Mouse (Mus musculus): ENCODE results near the gene Lrrc46. TPM values are rescaled to one million over a fixed set of nuclear protein-coding genes. Genes with fewer than 3 reads are reported as not detected.

The Lrrc46 gene
- polyA plus RNA-seq, 1 experiment from 2014 or later, result 1.1 TPM

GRCm38 (mm10) chr11:97036141-97036540 is 5.1 kb downstream of the Lrrc46 start:
- Histone ChIP-seq H3K27me3 (ENCODE audit: control insufficient read depth, insufficient read depth, low read length) (no peaks in the 10 kb centered on the region), H3K4me2 (ENCODE audit: low read depth, low read length) (no peak overlapping the region), H3K4me3 (ENCODE audit: low read length) (no peak overlapping the region), H3K9me3 (replicated peaks; ENCODE audit: control insufficient read depth, low read length) (no peaks in the 10 kb centered on the region), H3K4me1 (ENCODE audit: control insufficient read depth, insufficient read depth, low read length) (peaks cover 2% of the 10 kb centered on the region; the same call in 1 of the 2 replicates), H3K36me3 (ENCODE audit: control insufficient read depth, insufficient read depth) (no peaks in the 10 kb centered on the region), H3K27ac (ENCODE audit: low read length) (no peak overlapping the region), H3K9ac (ENCODE audit: low read length) (no peak overlapping the region)
- no peak for ATAC-seq (replicated peaks; ENCODE audit: extremely low read depth, insufficient read depth, low FRiP score)
- 74% methylated on average over 5 of the region's 5 CpGs for WGBS

GRCm38 (mm10) chr11:97033781-97034180 is 7.4 kb downstream of the Lrrc46 start:
- Histone ChIP-seq H3K36me3 (ENCODE audit: control insufficient read depth, insufficient read depth) (no peaks in the 10 kb centered on the region), H3K4me3 (ENCODE audit: low read length) (no peak overlapping the region), H3K27me3 (ENCODE audit: control insufficient read depth, insufficient read depth, low read length) (no peaks in the 10 kb centered on the region), H3K9me3 (replicated peaks; ENCODE audit: control insufficient read depth, low read length) (no peaks in the 10 kb centered on the region), H3K27ac (ENCODE audit: low read length) (no peak overlapping the region), H3K9ac (ENCODE audit: low read length) (no peak overlapping the region), H3K4me2 (ENCODE audit: low read depth, low read length) (no peak overlapping the region), H3K4me1 (ENCODE audit: control insufficient read depth, insufficient read depth, low read length) (peaks cover 8% of the 10 kb centered on the region)
- no peak for ATAC-seq (replicated peaks; ENCODE audit: extremely low read depth, insufficient read depth, low FRiP score)
- 88% methylated on average over 4 of the region's 4 CpGs for WGBS

GRCm38 (mm10) chr11:97032499-97032898 is 8.7 kb downstream of the Lrrc46 start:
- H3K9ac ChIP-seq (ENCODE audit: low read length), result no peak overlapping the region
- no peaks in the 10 kb centered on the region for H3K27me3 ChIP-seq (ENCODE audit: control insufficient read depth, insufficient read depth, low read length)
- peaks cover 8% of the 10 kb centered on the region for H3K4me1 ChIP-seq (ENCODE audit: control insufficient read depth, insufficient read depth, low read length)
- ATAC-seq (replicated peaks; ENCODE audit: extremely low read depth, insufficient read depth, low FRiP score), result no peak
- no peak overlapping the region for H3K27ac ChIP-seq (ENCODE audit: low read length)
- no peaks in the 10 kb centered on the region for H3K36me3 ChIP-seq (ENCODE audit: control insufficient read depth, insufficient read depth)
- 91% methylated on average over 4 of the region's 4 CpGs for WGBS
- H3K4me3 ChIP-seq (ENCODE audit: low read length), result no peak overlapping the region
- H3K4me2 ChIP-seq (ENCODE audit: low read depth, low read length), result no peak overlapping the region
- no peaks in the 10 kb centered on the region for H3K9me3 ChIP-seq (replicated peaks; ENCODE audit: control insufficient read depth, low read length)

GRCm38 (mm10) chr11:97031977-97032376 is 9.2 kb downstream of the Lrrc46 start:
- no peaks in the 10 kb centered on the region for H3K9me3 ChIP-seq (replicated peaks; ENCODE audit: control insufficient read depth, low read length)
- ATAC-seq (replicated peaks; ENCODE audit: extremely low read depth, insufficient read depth, low FRiP score), result 0 out of 2 replicates have a peak, but pooled peaks have one; percentile 10
- no peaks in the 10 kb centered on the region for H3K36me3 ChIP-seq (ENCODE audit: control insufficient read depth, insufficient read depth)
- 69% methylated on average over 12 of the region's 12 CpGs for WGBS
- H3K4me3 ChIP-seq (ENCODE audit: low read length), result no peak overlapping the region
- H3K27ac ChIP-seq (ENCODE audit: low read length), result no peak overlapping the region
- H3K27me3 ChIP-seq (ENCODE audit: control insufficient read depth, insufficient read depth, low read length), result no peaks in the 10 kb centered on the region
- H3K4me1 ChIP-seq (ENCODE audit: control insufficient read depth, insufficient read depth, low read length), result peaks cover 8% of the 10 kb centered on the region
- H3K4me2 ChIP-seq (ENCODE audit: low read depth, low read length), result no peak overlapping the region
- H3K9ac ChIP-seq (ENCODE audit: low read length), result no peak overlapping the region

GRCm38 (mm10) chr11:97030426-97030825 is 10.8 kb downstream of the Lrrc46 start:
- Histone ChIP-seq H3K27me3 (ENCODE audit: control insufficient read depth, insufficient read depth, low read length) (no peaks in the 10 kb centered on the region), H3K9ac (ENCODE audit: low read length) (peak overlapping the region; percentile 74), H3K4me3 (ENCODE audit: low read length) (peak overlapping the region; percentile 67), H3K27ac (ENCODE audit: low read length) (peak overlapping the region; percentile 66), H3K36me3 (ENCODE audit: control insufficient read depth, insufficient read depth) (no peaks in the 10 kb centered on the region), H3K4me1 (ENCODE audit: control insufficient read depth, insufficient read depth, low read length) (peaks cover 11% of the 10 kb centered on the region), H3K9me3 (replicated peaks; ENCODE audit: control insufficient read depth, low read length) (no peaks in the 10 kb centered on the region), H3K4me2 (ENCODE audit: low read depth, low read length) (peak overlapping the region; percentile 92)
- 20% methylated on average over 15 of the region's 15 CpGs for WGBS
- no peak for ATAC-seq (replicated peaks; ENCODE audit: extremely low read depth, insufficient read depth, low FRiP score)

- H3K9ac ChIP-seq (ENCODE audit: low read length), result peak within 1 kb of the TSS; percentile 74
- peaks cover 11% of the 10 kb centered on the region for H3K4me1 ChIP-seq (ENCODE audit: control insufficient read depth, insufficient read depth, low read length)
- H3K9me3 ChIP-seq (replicated peaks; ENCODE audit: control insufficient read depth, low read length), result no peaks in the 10 kb centered on the region
- H3K4me3 ChIP-seq (ENCODE audit: low read length), result peak within 1 kb of the TSS; percentile 67
- ATAC-seq (replicated peaks; ENCODE audit: extremely low read depth, insufficient read depth, low FRiP score), result peak; percentile 61
- H3K27ac ChIP-seq (ENCODE audit: low read length), result peak within 1 kb of the TSS; percentile 66
- 0 out of 2 replicates have a peak, but pooled peaks cover 2% of the 10 kb centered on the region for H3K27me3 ChIP-seq (ENCODE audit: control insufficient read depth, insufficient read depth, low read length)
- no peaks in the 10 kb centered on the region for H3K36me3 ChIP-seq (ENCODE audit: control insufficient read depth, insufficient read depth)
- 2% methylated on average over 25 of the region's 25 CpGs for whole genome bisulfite sequencing
- peak within 1 kb of the TSS; percentile 92 for H3K4me2 ChIP-seq (ENCODE audit: low read depth, low read length)
Measured at GRCm38 (mm10) chr11:97029686-97030417, 11.4 kb downstream of the Lrrc46 start, which contains the start of gene Scrn2. Scrn2 (plus strand) TSS chr11:97029938.

GRCm38 (mm10) chr11:97025721-97026344 is 15.4 kb downstream of the Lrrc46 start:
- 4% methylated on average over 17 of the region's 17 CpGs for WGBS

GRCm38 (mm10) chr11:97024977-97025376 is 16.2 kb downstream of the Lrrc46 start:
- peaks cover 15% of the 10 kb centered on the region for H3K4me1 ChIP-seq (ENCODE audit: control insufficient read depth, insufficient read depth, low read length)
- no peak overlapping the region for H3K9ac ChIP-seq (ENCODE audit: low read length)
- WGBS, result 34% methylated on average over 10 of the region's 10 CpGs
- H3K4me3 ChIP-seq (ENCODE audit: low read length), result no peak overlapping the region
- no peaks in the 10 kb centered on the region for H3K9me3 ChIP-seq (replicated peaks; ENCODE audit: control insufficient read depth, low read length)
- H3K27ac ChIP-seq (ENCODE audit: low read length), result no peak overlapping the region
- no peak overlapping the region for H3K4me2 ChIP-seq (ENCODE audit: low read depth, low read length)
- peaks cover 46% of the 10 kb centered on the region for H3K27me3 ChIP-seq (ENCODE audit: control insufficient read depth, insufficient read depth, low read length)
- no peaks in the 10 kb centered on the region for H3K36me3 ChIP-seq (ENCODE audit: control insufficient read depth, insufficient read depth)
- no peak for ATAC-seq (replicated peaks; ENCODE audit: extremely low read depth, insufficient read depth, low FRiP score)

More at GRCm38 (mm10) chr11:97025721-97026344, 15.4 kb downstream of the Lrrc46 start:
- peak; percentile 47; the same call in 1 of the 2 replicates for ATAC-seq (replicated peaks; ENCODE audit: extremely low read depth, insufficient read depth, low FRiP score)
- Histone ChIP-seq H3K27me3 (ENCODE audit: control insufficient read depth, insufficient read depth, low read length) (peaks cover 38% of the 10 kb centered on the region), H3K9ac (ENCODE audit: low read length) (peak overlapping the region; percentile 73), H3K4me3 (ENCODE audit: low read length) (peak overlapping the region; percentile 38), H3K9me3 (replicated peaks; ENCODE audit: control insufficient read depth, low read length) (no peaks in the 10 kb centered on the region), H3K36me3 (ENCODE audit: control insufficient read depth, insufficient read depth) (no peaks in the 10 kb centered on the region), H3K4me2 (ENCODE audit: low read depth, low read length) (peak overlapping the region; percentile 63), H3K4me1 (ENCODE audit: control insufficient read depth, insufficient read depth, low read length) (peaks cover 22% of the 10 kb centered on the region), H3K27ac (ENCODE audit: low read length) (peak overlapping the region; percentile 56)

- Histone ChIP-seq H3K4me3 (ENCODE audit: low read length) (peak overlapping the region; percentile 62), H3K27me3 (ENCODE audit: control insufficient read depth, insufficient read depth, low read length) (peaks cover 71% of the 10 kb centered on the region), H3K36me3 (ENCODE audit: control insufficient read depth, insufficient read depth) (no peaks in the 10 kb centered on the region), H3K9me3 (replicated peaks; ENCODE audit: control insufficient read depth, low read length) (no peaks in the 10 kb centered on the region), H3K27ac (ENCODE audit: low read length) (no peak overlapping the region), H3K4me1 (ENCODE audit: control insufficient read depth, insufficient read depth, low read length) (peaks cover 22% of the 10 kb centered on the region), H3K9ac (ENCODE audit: low read length) (peak overlapping the region; percentile 73), H3K4me2 (ENCODE audit: low read depth, low read length) (peak overlapping the region; percentile 91)
- peak; percentile 42 for ATAC-seq (replicated peaks; ENCODE audit: extremely low read depth, insufficient read depth, low FRiP score)
- 2% methylated on average over 50 of the region's 50 CpGs for WGBS
Measured at GRCm38 (mm10) chr11:97021873-97022484, 19.2 kb downstream of the Lrrc46 start.
